Mouse (Mus musculus): ENCODE measurements around the gene Higd1a.

Gene Higd1a

DNA sequence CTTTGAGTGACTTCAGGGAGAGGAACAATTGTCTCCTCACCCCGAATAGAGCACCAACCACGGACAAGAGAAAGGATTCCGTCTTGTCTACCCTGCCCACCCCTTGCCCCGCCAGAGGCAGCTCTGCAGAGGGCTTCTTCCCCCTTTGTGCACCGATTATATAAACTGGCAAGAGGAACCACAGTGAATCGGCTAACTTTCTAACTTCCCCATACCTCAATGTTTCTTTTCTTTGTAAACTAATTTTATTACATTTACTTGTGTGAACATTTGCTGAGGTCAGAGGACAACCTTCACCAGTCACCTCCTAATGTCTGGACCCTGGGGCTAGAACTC is at the start of gene Higd1a:
Gene Higd1a (minus strand): TSS at position 210 of the 336 bp plus-strand sequence.
- DNase-seq (ENCODE audit: low spot score), result no peak

DNA sequence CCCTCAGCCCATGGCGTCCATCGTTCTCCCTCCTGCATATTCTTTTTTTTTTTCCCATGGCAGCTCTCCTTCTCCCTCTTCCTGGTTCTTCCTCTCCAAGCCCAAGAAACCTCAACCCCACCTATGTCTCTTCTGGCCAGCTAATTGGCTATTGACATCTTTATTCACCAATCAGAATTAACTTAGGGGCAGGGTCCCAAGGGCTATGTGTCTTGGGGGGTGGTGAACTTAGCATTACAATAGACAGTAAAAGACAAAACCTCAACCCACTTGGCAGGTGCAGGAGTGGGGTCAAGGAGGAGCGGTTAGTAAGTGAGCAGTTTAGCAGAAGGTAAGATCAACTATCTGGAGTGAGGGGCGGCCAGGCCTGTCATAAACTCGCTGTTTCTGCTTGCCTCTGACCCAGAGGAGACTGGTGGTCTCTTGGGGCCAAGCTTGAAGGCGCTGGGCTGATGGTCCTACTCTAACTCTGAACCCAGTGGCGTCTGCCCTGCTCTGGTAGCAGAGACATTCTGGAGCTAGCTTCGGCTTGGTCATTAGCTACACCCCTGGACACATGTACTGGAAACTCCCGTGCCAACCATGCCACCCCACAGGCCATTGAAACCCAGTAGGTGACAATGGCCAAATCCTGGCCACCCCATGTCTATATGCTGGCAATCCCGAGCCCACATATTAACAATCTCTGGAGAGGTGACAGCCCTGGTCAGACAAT is 49.4 kb upstream of the Higd1a start:
- DNase-seq (ENCODE audit: low spot score), result no peak

DNA sequence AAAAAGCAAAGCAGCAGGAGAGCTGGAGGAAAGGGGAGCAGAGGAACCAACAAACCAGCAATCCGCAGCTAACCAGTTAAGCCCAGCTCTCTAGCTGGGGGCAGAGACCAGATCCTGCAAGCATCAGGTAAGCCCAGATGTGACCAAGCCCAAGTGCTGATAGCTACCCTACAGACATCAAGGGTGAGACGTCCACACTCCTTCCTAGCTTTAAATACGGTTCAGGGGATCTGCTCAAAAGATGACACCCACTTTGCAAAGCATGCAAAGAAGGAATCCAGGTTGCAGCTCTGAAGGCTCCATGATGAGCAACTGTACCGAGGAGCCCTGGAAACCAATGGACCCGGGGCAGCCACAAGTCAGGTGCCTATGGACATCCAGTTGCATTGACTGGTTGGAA is 48.3 kb upstream of the Higd1a start:
- DNase-seq (ENCODE audit: low spot score), result peak; percentile 3

DNA sequence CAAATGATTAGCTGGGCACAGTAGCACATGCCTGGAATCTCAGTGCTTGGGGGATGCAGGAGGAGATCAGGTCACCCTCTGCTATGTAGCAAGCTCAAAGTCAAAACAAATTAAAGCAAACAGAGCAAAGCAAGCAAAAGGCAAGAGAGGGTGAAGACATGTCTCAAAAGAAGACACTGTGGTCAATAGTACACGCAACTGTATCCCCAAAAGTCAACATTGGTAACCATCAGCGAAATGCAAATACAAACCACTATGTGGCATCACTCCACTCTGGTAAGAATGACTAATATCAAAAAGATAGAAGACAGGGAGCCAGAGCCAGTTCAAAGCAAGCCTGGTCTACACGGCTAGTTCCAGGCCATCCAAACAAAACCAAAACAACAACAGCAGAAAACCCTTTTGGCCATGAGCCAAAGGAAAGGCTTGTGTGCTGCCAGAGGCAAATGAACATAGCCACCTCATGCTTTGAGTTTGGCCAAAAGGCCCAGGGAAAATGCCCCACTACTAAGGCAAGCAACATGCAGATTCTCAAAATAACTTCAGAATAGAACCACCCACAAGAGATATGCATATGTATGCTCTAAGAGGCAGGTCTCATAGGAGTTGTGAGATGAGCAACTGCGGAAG is 47.5 kb upstream of the Higd1a start:
- DNase-seq (ENCODE audit: low spot score), result no peak

DNA sequence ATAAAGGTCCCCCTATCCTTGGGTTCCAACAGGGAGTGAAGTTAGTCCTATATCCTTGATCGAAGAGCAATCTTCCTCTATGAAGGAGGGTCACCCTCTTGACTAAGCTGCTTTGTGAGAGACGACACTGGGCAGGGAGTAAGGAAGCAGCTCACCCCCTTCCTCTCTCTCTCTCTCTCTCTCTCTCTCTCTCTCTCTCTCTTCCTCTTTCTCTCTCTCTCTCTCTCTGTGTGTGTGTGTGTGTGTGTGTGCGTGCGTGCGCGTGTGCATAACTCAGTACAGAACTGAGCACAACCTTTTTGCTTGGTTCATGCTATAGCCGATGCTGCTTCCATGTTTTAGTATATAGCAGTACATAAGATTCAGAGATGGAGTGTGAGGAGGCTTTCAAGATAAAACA is 46.8 kb upstream of the Higd1a start:
- DNase-seq (ENCODE audit: low spot score), result no peak

DNA sequence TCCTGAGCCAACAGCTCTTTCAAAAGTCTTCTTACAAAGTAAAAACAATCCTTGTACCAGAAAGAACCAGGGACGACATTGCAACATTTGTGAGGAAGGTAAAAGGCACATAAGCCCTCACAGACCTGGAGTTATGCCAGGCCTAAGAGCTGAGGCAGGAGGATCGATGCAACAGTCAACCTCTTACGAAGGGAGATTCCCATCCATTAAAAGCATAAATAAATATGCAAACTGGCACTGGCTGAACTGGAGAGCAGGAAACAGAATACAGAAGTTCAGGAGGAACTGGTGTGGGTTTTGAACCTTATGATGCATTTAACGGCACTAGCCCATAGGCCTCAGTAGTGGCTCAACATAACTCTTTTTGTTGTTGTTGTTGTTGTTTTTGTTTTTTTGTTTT is 46.2 kb upstream of the Higd1a start:
- no peak for DNase-seq (ENCODE audit: low spot score)

DNA sequence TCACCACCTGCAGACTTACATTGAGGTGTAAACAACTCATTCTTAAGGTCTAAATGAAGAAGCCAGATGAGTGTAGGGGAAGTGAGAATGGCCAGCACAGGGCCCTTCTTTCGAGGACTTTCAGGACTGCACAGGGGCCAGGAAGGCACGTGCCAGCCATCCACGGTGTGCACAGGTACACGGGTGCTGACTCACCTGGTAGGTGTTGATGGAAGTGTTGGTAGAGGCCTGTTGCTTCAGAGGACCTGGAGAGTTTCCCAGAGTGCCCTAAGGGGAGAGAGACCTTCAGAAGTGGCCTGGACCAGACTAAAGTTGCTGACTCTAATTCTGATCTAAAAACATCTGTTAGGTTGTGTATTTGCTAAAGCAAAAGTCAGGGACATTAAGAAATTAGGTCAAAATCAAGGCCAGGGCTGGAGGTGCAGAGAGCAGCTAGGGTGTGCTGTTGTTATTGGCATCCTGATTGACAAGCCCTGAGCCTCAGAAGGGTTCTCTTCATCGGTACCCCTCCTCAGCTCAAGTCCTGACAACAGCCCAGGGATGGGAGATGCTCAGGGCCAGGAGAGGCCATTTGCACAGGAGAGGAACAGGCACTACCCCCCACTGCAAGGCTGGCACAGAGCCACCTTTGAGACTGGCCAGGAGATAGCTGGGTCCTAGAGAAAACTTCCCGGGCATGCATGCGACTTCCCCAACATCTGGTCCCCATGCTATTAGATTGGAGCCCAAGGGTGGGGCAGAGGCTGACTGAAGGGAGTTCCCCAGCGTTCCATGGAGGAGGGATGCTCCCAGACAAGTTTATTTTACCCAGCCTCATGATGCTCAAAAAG is 45.5 kb upstream of the Higd1a start:
- peak; percentile 6 for DNase-seq (ENCODE audit: low spot score)

DNA sequence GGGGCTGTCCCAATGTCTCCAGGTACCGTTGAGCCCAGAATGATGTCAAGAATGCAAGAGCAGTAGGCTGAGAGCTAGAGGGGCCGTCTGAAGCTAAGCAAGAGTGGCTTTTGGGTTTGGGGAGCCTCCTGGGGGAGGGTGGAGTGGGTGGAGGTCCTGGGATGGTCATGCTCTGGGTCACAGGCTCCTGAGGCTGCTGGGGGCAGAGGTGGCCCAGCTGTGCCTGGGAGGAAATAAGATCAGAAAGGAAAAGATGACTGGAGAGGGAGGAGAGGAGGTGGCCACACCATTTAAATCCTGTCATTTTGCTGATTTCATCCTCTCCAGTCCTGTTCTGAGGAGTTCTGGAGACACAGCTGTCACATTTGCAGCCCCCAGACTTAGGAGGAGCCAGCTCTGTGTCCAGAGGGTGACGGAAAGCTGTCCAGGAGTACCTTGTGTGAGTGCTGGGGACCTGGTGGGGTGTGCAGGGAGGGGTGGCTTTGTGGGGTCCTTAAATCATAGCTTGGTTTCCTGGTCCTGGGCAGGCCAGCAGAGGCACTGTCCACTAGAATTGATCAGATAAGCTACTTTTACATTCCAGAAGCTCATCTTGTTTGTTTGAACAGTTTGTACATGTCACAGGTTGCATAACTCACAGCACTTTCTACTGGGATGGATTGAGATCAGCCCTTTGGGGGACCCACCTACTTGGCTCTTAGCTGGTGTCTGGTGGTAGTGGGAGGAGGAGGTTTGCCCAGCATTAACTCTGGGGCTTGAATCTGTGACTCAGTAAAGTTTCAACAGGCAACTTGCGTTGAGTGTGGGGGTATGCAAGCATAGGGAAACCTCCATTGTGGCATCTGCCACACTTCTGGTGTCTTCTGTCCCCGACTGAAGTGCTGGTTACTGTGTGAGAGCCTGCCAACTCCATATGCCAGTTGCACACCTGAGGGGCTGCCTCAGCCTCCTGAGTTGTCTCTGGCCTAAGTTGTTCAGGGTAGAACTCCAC is 43.8 kb upstream of the Higd1a start:
- peak; percentile 8 for DNase-seq (ENCODE audit: low spot score)

DNA sequence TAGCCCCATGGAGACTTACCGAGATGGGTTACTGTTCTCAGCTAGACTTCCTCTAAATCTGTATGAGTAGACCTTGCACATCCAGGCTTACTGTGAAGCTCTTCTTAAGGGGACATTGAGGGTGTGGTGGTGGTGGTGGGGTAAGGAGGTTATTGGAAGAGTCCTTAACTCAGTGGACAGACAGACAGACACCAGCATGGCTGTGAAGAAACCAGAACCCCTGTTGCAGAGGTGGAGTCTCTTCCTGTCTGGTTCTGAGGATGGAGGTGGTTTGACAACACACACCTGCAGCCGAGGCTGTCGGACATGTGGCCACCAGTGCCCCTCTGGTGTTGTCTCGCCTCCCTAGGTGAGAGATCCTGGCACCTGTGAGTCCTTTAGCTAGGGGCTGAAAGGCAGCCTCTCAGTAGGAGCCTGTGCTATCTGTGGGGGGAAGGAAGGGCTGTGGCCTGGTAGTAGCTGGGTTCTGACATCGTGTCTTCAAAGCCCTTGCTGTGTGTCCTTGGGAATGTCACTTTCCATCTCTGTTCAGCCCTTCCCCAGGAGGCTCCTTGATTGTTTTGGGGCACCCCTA is 42.2 kb upstream of the Higd1a start:
- peak; percentile 7 for DNase-seq (ENCODE audit: low spot score)

DNA sequence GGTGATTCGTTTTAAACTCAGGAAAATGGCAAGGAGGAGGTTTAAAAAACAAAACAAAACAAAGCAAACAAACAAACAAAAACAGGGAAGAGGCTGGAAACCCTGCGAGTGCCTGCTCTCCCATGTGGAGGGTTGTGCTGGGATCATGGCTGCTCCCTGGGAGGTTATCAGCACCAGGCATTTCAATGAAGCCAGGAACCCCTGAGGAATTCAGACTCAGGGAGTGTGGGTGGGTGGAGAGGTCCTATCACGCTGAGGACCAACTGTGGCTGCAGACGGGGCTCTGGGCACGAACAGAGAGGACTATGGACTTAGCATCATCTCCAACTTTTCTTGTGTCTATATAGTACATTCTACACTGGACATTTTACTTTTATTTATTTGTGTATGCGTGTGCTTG is 41.1 kb upstream of the Higd1a start:
- peak; percentile 4 for DNase-seq (ENCODE audit: low spot score)

DNA sequence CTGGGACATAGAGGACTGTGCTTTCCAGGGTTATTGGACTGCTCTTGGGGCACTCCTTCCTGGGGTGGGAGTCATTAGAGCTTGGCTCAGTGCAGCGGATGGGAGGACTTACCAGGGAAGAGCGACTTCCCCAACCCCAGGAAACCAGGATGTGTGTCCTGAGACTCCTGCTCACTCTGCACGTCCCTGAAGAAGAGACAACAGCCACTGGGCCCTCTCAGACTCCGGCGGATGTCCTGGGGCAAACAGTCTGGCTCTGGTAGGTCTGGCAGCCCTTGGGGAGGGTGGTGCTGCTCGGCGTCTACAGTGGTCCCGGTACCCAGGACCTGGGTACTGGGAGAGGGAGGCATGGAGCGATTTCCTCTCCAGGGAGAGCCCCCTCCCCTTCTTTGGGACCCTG is 40.1 kb upstream of the Higd1a start, which contains the start of gene Ackr2:
Gene Ackr2 (plus strand): TSS at position 111 of the 400 bp plus-strand sequence.
- DNase-seq (ENCODE audit: low spot score), result peak; percentile 2

DNA sequence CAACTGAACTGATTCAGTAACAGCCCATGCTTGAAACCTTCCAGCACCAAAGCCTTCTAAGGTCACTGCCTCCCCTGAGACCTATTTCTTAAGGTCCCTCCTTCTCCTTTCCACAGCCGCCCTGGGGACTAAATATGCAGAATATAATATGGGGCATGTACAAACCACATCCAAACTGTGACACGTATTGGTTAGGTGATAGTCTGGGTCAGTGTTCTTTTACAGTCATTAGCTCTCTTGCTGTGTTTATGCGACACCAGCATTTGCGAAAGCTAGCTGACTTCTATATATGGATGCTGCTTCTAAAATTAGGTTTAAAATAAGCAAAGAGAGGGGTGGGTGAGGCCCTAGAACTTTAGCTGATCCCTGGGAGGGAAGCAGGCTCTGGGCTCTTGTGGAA is 38.7 kb upstream of the Higd1a start:
- no peak for DNase-seq (ENCODE audit: low spot score)

DNA sequence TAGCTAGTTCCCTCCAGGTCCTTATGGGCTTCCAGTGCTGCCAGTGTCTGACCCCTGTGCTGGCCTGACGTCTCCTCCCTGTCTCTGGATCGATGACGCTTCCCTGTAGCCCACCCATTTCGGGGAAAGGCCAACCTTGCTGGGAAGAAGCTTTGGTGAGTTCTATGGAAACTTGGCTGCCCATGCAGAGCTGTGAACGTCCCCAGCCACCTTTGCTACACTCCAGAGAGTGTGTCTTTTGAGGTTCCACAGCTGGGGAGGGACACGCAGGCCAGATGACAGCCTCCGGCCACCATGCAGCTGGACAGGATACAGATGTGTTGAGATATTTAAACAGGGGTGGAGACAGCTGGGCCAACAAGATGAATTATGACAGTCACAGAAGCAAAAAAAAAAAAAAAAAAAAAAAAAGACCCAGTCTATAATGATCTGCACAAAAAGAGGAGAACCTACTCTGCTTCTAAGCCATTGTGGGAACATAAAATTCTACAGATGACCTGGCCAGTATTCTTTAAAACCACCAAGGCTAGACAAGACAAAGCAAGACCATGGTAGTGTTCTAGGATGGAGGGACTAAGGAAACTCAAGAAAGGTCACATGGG is 37.3 kb upstream of the Higd1a start:
- peak; percentile 6 for DNase-seq (ENCODE audit: low spot score)

DNA sequence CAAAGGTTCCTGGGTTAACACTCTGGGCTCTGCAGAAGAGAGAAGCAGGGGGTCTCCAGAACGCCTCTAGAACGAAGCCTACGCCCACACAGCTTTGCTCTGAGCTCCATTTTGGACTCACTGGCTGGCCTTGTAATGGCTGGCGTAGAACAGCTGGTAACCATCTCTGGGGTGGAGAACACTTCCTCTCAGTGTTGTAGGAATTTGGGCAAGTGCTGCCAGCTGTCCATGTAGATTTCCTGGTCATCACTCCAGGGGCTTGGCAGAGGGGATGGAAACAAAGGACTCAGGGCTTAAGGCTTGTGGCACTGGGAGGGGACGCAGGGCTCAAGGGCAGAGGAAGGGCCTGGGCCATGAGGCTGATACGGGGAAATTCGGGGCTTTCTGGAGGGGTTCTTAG is 36.3 kb upstream of the Higd1a start:
- peak; percentile 5 for DNase-seq (ENCODE audit: low spot score)

DNA sequence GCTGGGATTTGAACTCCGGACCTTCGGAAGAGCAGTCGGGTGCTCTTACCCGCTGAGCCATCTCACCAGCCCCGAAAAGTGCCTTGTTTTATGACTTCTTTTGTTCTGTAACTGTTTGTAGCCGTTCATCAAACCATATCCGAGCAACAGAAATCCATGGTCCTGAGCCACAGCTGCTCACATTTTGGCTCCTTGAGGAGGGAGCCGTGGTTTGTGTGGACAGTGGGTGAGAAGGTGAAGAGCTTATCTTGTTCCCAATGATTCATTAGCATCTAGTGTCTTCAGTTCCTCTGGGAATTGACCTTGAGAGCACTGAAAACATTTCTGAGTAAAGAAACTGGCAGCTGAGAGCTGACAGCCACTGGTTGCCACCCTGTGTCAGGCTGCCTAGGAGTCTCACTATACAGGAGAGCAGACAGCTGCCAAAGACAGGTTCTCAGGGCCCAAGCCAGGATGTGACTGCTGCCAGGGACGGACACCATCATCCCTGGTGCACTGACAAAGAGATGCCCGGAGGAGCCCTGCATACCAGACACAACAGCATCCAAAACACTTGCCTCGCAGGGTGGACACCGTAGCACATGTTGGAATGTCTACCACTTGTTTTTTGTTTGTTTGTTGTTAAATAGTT is 34.0 kb upstream of the Higd1a start:
- DNase-seq (ENCODE audit: low spot score), result no peak

DNA sequence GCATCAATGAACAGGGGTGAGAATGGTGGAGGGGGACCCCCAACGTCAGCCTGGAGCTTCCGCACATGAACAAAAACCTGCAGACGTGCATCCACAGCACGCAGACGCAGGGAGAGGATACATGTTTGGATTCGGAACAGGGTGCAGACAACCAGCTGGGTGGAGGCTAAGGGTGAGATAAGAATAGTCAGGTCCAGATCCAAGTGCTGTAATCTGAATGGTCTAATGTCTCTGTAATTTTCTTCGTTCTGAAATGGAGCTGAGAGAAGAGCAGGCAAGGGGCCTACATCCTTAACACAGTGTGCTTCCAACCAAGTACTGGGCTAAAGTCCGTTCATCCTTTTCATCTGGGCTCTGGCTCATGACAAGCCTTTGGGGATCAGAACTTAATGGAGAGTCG is 33.1 kb upstream of the Higd1a start:
- no peak for DNase-seq (ENCODE audit: low spot score)

DNA sequence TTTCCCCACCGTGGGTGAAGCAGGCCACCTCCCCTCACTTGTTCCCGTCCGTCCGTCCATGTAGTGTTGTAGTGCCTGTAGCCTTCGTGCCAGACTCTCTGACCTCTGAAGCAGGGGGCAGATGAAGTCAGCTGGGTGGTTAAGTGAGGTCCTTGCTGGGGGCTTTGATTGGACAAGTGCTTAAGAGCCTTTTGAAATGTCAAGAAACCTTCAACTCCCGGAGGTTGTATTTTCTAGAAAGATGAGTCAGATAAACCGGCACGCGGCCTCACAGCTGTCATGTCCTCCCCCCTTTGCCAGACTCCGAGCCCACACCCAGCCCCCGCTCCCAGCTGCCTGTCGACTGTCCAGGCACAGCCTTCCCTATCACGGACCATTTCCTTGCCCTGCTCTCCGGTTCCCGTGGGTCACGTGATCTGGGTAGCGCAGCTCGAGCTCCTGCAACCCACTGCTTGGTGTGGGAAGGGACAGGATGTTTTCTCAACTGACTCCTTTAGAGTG is 32.3 kb upstream of the Higd1a start:
- DNase-seq (ENCODE audit: low spot score), result no peak

DNA sequence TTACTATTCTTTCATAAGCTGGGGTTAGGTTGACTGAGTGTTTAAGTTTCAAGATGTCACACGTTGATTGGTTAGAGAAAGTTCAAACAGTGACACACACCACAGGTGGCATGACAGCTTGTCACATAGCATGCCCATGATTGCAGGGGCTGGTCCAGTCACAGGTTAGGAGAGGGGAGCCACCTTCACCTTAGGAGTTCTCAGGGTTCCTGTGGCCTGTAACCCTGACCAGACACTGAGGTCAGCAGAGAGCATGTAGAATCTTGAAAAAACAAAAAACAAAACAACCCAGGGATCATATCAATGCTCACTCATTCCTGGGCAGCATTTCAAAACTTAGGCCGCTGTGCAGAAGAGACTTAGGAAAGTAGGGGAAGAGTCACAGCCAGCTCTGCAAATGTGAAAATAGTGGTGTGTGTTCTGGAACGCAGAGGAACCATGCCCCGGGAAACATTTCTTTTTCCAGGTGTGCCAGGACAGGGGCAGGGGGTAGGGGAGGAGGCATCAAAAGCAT is 31.8 kb upstream of the Higd1a start:
- DNase-seq (ENCODE audit: low spot score), result no peak

DNA sequence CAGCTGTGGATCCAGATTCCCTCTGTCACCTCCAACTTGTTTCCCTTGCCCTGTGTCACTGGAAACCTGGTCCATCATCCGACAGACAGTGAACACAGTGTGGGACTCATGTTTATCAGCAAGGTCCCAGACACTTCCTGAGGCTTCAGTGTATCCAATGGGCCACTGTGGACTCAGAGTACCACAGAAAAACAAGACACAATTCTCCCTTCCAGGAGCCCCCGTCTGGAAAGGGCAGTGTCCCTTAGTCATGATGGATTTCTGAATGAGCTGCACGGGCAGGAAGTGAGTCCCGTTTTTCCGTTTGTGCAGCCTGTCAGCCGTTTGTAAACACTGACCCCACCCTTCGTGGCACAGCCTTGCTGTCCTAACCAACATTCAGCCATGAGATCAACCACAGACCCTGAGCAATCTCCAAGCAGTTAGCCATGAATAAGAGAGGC is 23.9 kb upstream of the Higd1a start:
- no peak for DNase-seq (ENCODE audit: low spot score)

DNA sequence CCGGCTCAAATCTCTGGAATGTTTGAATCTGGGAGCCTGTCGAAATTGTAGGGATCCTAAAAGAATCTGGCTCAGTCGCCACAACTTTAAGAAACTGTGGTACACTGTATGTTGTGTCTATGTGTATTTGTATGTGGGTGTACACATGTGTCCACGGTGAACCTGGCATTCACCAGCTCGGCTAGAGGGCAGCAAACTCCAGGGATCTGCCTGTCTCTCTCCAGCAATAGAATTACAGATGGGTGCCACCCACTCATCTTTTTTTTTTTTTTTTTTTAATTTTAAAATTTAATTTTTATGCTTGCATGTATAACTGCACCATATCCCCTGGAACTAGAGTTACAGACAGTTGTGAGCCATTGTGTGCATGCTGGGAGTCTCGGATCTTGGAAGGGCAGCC is 23.1 kb upstream of the Higd1a start:
- DNase-seq (ENCODE audit: low spot score), result no peak

All from urinary bladder, postnatal 10 days (tissue).